In genomic region chr1:129779506-129779905, GRCm38 (mm10) we compare ENCODE assay signal across 29 mouse cellular contexts.
DNase-seq lines count a peak whose midpoint lies in the region; ATAC-seq and TF ChIP-seq lines count a peak whose summit lies in the region.
"Had no signal": no experiment of that assay in that cellular context is flagged by ENCODE, and none has a peak within 500 bp of the region (broad histone marks: within the 10 kb centered on the region; RNA-seq: fewer than 3 reads in every experiment).

No protein-coding gene starts in this region.

- H3K4me3 ChIP-seq in intestine, embryonic 15.5 days (replicated peaks) = no peak overlapping the region
- H3K4me3 ChIP-seq in intestine, postnatal 0 days (ENCODE audit: low read depth, low read length) = no peak overlapping the region
- H3K4me3 ChIP-seq: embryonic facial prominence, embryonic 15.5 days; erythroblast, embryonic 14.5 days; forebrain, embryonic 12.5 days; forebrain, embryonic 15.5 days; heart, embryonic 10.5 days; heart, embryonic 13.5 days had no signal

- H3K9ac ChIP-seq in intestine, embryonic 15.5 days = no peak overlapping the region
- no peak overlapping the region for H3K9ac ChIP-seq in intestine, postnatal 0 days (ENCODE audit: low read depth, low read length)
- H3K9ac ChIP-seq: embryonic facial prominence, embryonic 15.5 days; forebrain, embryonic 12.5 days; forebrain, embryonic 15.5 days; heart, embryonic 13.5 days; hindbrain, embryonic 14.5 days had no signal

- peak; percentile 70 for ATAC-seq in intestine, embryonic 15.5 days
- ATAC-seq in intestine, postnatal 0 days = no peak
- ATAC-seq: forebrain, embryonic 15.5 days; hindbrain, postnatal 0 days; inflammation-experienced regulatory T-cells, adult 6 months had no signal

- WGBS in intestine, embryonic 15.5 days = 49% methylated on average over 4 of the region's 4 CpGs
- 33% methylated on average over 4 of the region's 4 CpGs for WGBS in intestine, postnatal 0 days

- H3K27ac ChIP-seq in intestine, embryonic 15.5 days = no peak overlapping the region
- H3K27ac ChIP-seq in intestine, postnatal 0 days (ENCODE audit: low read depth, low read length) = no peak overlapping the region
- H3K27ac ChIP-seq: embryonic facial prominence, embryonic 15.5 days; forebrain, embryonic 12.5 days; forebrain, embryonic 15.5 days; heart, embryonic 10.5 days; heart, embryonic 13.5 days; hindbrain, embryonic 14.5 days; hindbrain, postnatal 0 days had no signal

- peak; percentile 15 for DNase-seq in brain, embryonic 14.5 days (ENCODE audit: low read depth)
- peak; percentile 35 for DNase-seq in retina, postnatal 1 day
- no peak for DNase-seq in urinary bladder, postnatal 25 days (ENCODE audit: low spot score)
- DNase-seq in heart, adult 9 months (ENCODE audit: low spot score in 2 of 2) = no peak
- DNase-seq: adrenal gland, adult 2 months; adrenal gland, postnatal 14 days; B cell, adult 2 months; cerebellum, adult 11-12 months; cerebellum, adult 8-10 months; cerebellum, postnatal 10 days; cerebellum, postnatal 36 days; embryo, embryonic 11 days; gastrocnemius, postnatal 25 days; heart, adult 18-20 months; heart, postnatal 14 days; heart, postnatal 4 days had no signal

- no peaks in the 10 kb centered on the region for H3K27me3 ChIP-seq in intestine, embryonic 15.5 days (replicated peaks)
- no peaks in the 10 kb centered on the region for H3K27me3 ChIP-seq in intestine, postnatal 0 days (replicated peaks; ENCODE audit: control insufficient read depth, insufficient read depth, low read length)
- H3K27me3 ChIP-seq: CH12.LX; embryonic facial prominence, embryonic 15.5 days; forebrain, embryonic 12.5 days; forebrain, embryonic 15.5 days; heart, embryonic 13.5 days had no signal

- no peaks in the 10 kb centered on the region for H3K9me3 ChIP-seq in intestine, embryonic 15.5 days
- H3K9me3 ChIP-seq in intestine, postnatal 0 days (ENCODE audit: control insufficient read depth) = no peaks in the 10 kb centered on the region
- H3K9me3 ChIP-seq: embryonic facial prominence, embryonic 15.5 days; forebrain, embryonic 12.5 days; forebrain, embryonic 15.5 days; G1E; heart, embryonic 10.5 days had no signal

- no peak overlapping the region for H3K4me2 ChIP-seq in intestine, embryonic 15.5 days (replicated peaks)
- H3K4me2 ChIP-seq in intestine, postnatal 0 days (replicated peaks; ENCODE audit: low read depth) = no peak overlapping the region
- H3K4me2 ChIP-seq: embryonic facial prominence, embryonic 15.5 days; forebrain, embryonic 12.5 days; forebrain, embryonic 15.5 days; heart, embryonic 13.5 days; hindbrain, embryonic 14.5 days had no signal

- no peaks in the 10 kb centered on the region for H3K4me1 ChIP-seq in intestine, embryonic 15.5 days (replicated peaks)
- H3K4me1 ChIP-seq in intestine, postnatal 0 days (replicated peaks; ENCODE audit: control insufficient read depth, insufficient read depth, low read length) = no peaks in the 10 kb centered on the region
- H3K4me1 ChIP-seq: embryonic facial prominence, embryonic 15.5 days; forebrain, embryonic 12.5 days; forebrain, embryonic 15.5 days; heart, embryonic 10.5 days had no signal

- TF ChIP-seq CTCF in intestine, postnatal 0 days (IDR thresholded peaks at IDR 0.05; ENCODE audit: low read depth) = no peak
- TF ChIP-seq CTCF in brain, embryonic 14.5 days (IDR thresholded peaks at IDR 0.05; ENCODE audit: borderline replicate concordance, extremely low read depth, insufficient read depth, insufficient read length) = no peak

- H3K36me3 ChIP-seq in intestine, embryonic 15.5 days = no peaks in the 10 kb centered on the region
- H3K36me3 ChIP-seq in intestine, postnatal 0 days (ENCODE audit: control insufficient read depth, insufficient read depth) = no peaks in the 10 kb centered on the region
- H3K36me3 ChIP-seq: embryonic facial prominence, embryonic 15.5 days; forebrain, embryonic 12.5 days; forebrain, embryonic 15.5 days; G1E; heart, embryonic 10.5 days; heart, embryonic 13.5 days had no signal

- no peak for TF ChIP-seq POLR2A in brain, embryonic 14.5 days (IDR thresholded peaks at IDR 0.05; ENCODE audit: borderline replicate concordance, extremely low read depth, insufficient read depth, insufficient read length, poor library complexity, severe bottlenecking)

Comparison
In these comparisons a context has a peak if more than half of its experiments do, and no peak if none do; other contexts are left out.
1. DNase-seq: peak in brain, embryonic 14.5 days (single experiment) and retina, postnatal 1 day (single experiment); none in urinary bladder, postnatal 25 days (single experiment) and heart, adult 9 months (0 of 2).